In genomic region chr4:117250982-117251381, GRCm38 (mm10) we compare ENCODE assay signal across 9 mouse cellular contexts. TPM values are rescaled to one million over a fixed set of nuclear protein-coding genes. Genes with fewer than 3 reads are reported as not detected.
DNase-seq lines count a peak whose midpoint lies in the region; ATAC-seq and TF ChIP-seq lines count a peak whose summit lies in the region.
"Had no signal": no experiment of that assay in that cellular context is flagged by ENCODE, and none has a peak within 500 bp of the region (broad histone marks: within the 10 kb centered on the region; RNA-seq: fewer than 3 reads in every experiment).

No protein-coding gene starts in this region.

- H3K9me3 ChIP-seq in kidney, postnatal 0 days (replicated peaks; ENCODE audit: low read length), result no peaks in the 10 kb centered on the region
- H3K9me3 ChIP-seq in forebrain, embryonic 13.5 days (replicated peaks), result no peaks in the 10 kb centered on the region
- no peaks in the 10 kb centered on the region for H3K9me3 ChIP-seq in limb, embryonic 10.5 days (replicated peaks)

- H3K36me3 ChIP-seq in kidney, postnatal 0 days (ENCODE audit: insufficient read depth, low read length), result no peaks in the 10 kb centered on the region
- H3K36me3 ChIP-seq in forebrain, embryonic 13.5 days (ENCODE audit: poor library complexity, severe bottlenecking), result no peaks in the 10 kb centered on the region
- H3K36me3 ChIP-seq in limb, embryonic 10.5 days, result no peaks in the 10 kb centered on the region

- TF ChIP-seq CTCF in kidney, postnatal 0 days (IDR thresholded peaks at IDR 0.05; ENCODE audit: low read depth), result no peak

- no peak for DNase-seq in kidney, postnatal 0 days (ENCODE audit: low spot score)
- no peak for DNase-seq in kidney, postnatal 36 days
- DNase-seq in limb, embryonic 10.5 days (ENCODE audit: low spot score), result no peak
- peak; percentile 28 for DNase-seq in naive thymus-derived CD4-positive, alpha-beta T cell, adult 2 months (ENCODE audit: low read depth)
- no peak for DNase-seq in adipocyte (ENCODE audit: low spot score)
- DNase-seq in spleen, postnatal 4 days (ENCODE audit: low spot score in 2 of 2), result no peak
- no peak for DNase-seq in thymus, postnatal 4 days

- H3K9ac ChIP-seq in kidney, postnatal 0 days (ENCODE audit: low read depth, low read length), result no peak overlapping the region
- no peak overlapping the region for H3K9ac ChIP-seq in forebrain, embryonic 13.5 days

- H3K27ac ChIP-seq in kidney, postnatal 0 days, result 0 out of 2 replicates have a peak overlapping the region, but pooled peaks have one; percentile 26
- H3K27ac ChIP-seq in forebrain, embryonic 13.5 days, result no peak overlapping the region
- no peak overlapping the region for H3K27ac ChIP-seq in limb, embryonic 10.5 days
- H3K27ac ChIP-seq: left cerebral cortex, adult 2 months had no signal

- H3K4me2 ChIP-seq in kidney, postnatal 0 days (ENCODE audit: low read length), result peak overlapping the region; percentile 78; the same call in 1 of the 2 replicates
- peak overlapping the region; percentile 62 for H3K4me2 ChIP-seq in forebrain, embryonic 13.5 days

- 0 out of 2 replicates have a peak, but pooled peaks cover 7% of the 10 kb centered on the region for H3K4me1 ChIP-seq in kidney, postnatal 0 days (replicated peaks; ENCODE audit: insufficient read depth, low read length)
- H3K4me1 ChIP-seq in forebrain, embryonic 13.5 days, result peaks cover 28% of the 10 kb centered on the region; the same call in 1 of the 2 replicates
- H3K4me1 ChIP-seq in limb, embryonic 10.5 days, result peaks cover 40% of the 10 kb centered on the region

- WGBS in kidney, postnatal 0 days, result 79% methylated on average over 1 of the region's 1 CpGs
- WGBS in forebrain, embryonic 13.5 days, result 72% methylated on average over 1 of the region's 1 CpGs
- 93% methylated on average over 1 of the region's 1 CpGs for WGBS in limb, embryonic 10.5 days

- ATAC-seq in kidney, postnatal 0 days (replicated peaks; ENCODE audit: low FRiP score, low read depth), result no peak
- ATAC-seq in forebrain, embryonic 13.5 days, result no peak

- H3K4me3 ChIP-seq in kidney, postnatal 0 days (replicated peaks; ENCODE audit: low read depth, low read length), result no peak overlapping the region
- no peak overlapping the region for H3K4me3 ChIP-seq in forebrain, embryonic 13.5 days
- peak overlapping the region; percentile 63 for H3K4me3 ChIP-seq in limb, embryonic 10.5 days

- no peaks in the 10 kb centered on the region for H3K27me3 ChIP-seq in kidney, postnatal 0 days (ENCODE audit: insufficient read depth, low read length)
- no peaks in the 10 kb centered on the region for H3K27me3 ChIP-seq in forebrain, embryonic 13.5 days
- peaks cover 12% of the 10 kb centered on the region; the same call in 1 of the 2 replicates for H3K27me3 ChIP-seq in limb, embryonic 10.5 days (ENCODE audit: low read depth, poor library complexity, severe bottlenecking)

RNA-seq across cellular contexts. Expression of gene Tmem53, which starts 0.8 kb away (rescaled TPM):
- polyA plus RNA-seq in kidney, postnatal 0 days (2015; fragmentation: Nextera tagmentation; extraction: Ambion mirVana), result 34.4 and 40.5 TPM in 2 replicates
- 6.7 and 6.9 TPM in 2 replicates for polyA plus RNA-seq in forebrain, embryonic 13.5 days (2015; fragmentation: Nextera tagmentation; extraction: Ambion mirVana)
- polyA plus RNA-seq in limb, embryonic 10.5 days (2016; fragmentation: Nextera tagmentation; extraction: Ambion mirVana), result 6.2 and 9.2 TPM in 2 replicates

RNA-seq across cellular contexts. Expression of gene Armh1, which starts 0.9 kb away (rescaled TPM):
- polyA plus RNA-seq in kidney, postnatal 0 days (2015; fragmentation: Nextera tagmentation; extraction: Ambion mirVana), result 0.18 and 0.59 TPM in 2 replicates
- 0.38 and 0.65 TPM in 2 replicates for polyA plus RNA-seq in forebrain, embryonic 13.5 days (2015; fragmentation: Nextera tagmentation; extraction: Ambion mirVana)
- polyA plus RNA-seq in limb, embryonic 10.5 days (2016; fragmentation: Nextera tagmentation; extraction: Ambion mirVana), result 0.09 and 0.25 TPM in 2 replicates
